Mouse (Mus musculus): ENCODE measurements around the gene Fv1.
"Not testable (repeated sequence)": the region's sequence is repeated elsewhere in the genome, so short reads cannot be mapped to it uniquely, and the experiment has no call there.

The Fv1 gene

DNA sequence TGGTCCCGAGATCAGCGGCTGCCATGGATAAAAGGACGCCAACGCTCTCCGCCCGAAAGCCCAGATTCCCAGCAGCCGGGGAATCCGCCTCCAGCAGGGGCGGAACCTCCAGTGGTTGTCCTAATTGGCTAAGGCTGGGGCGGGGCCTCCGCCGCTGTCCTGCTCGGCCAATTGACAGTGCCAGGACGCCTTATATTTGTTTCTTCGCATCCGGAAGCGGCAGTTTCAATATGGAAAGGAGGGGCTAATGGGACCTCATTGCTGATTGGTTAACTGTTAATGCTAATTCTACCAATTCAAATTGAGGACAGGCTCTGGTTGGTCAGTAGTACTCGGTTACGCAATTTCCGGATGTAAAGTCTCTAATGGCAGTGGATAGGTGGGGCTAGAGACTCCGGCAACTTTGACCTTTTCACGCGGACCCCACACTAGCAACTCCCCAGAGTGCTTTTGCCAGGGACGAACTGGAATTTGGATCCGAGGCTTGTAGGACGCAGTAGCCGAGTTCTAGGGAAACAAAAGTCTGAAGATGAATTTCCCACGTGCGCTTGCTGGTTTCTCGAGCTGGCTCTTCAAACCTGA, at the start of gene Fv1, which contains the start of gene Miip:
Gene Fv1 (plus strand): TSS at position 530 of the 582 bp plus-strand sequence.
Gene Miip (minus strand): TSS at position 367 of the 582 bp plus-strand sequence.
- peak; percentile 96 for DNase-seq

DNA sequence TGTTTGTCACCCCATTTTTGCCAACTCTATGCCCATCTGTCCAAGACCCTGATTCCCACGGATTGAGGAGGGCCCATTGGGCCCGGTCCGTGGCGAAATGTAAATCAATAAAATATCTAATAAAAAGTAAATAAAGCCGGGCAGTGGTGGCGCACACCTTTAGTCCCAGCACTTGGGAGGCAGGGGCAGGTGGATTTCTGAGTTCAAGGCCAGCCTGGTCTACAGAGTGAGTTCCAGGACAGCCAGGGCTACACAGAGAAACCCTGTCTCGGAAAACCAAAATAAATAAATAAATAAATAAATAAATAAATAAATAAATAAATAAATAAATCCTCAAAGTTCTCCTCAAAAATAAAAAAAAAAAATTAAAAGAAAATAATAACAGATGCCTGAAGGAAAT, 49.1 kb upstream of the Fv1 start:
- not testable (repeated sequence) for DNase-seq

DNA sequence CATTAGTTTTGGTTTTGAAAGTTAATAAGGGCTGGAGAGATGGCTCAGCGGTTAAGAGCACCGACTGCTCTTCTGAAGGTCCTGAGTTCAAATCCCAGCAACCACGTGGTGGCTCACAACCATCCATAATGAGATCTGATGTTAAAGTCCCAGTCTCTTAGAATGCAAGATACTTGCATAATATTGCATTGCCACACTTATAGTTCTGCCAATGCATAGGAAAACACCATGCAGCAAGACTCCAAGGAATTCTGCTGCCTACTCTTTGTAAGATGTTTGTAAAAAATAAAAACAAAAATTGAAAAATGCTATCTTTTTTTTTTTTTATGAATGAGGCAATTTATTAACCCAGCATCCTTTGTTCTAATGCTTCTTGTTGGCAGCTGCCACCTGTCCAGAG, 47.4 kb upstream of the Fv1 start:
- DNase-seq: not testable (repeated sequence)

DNA sequence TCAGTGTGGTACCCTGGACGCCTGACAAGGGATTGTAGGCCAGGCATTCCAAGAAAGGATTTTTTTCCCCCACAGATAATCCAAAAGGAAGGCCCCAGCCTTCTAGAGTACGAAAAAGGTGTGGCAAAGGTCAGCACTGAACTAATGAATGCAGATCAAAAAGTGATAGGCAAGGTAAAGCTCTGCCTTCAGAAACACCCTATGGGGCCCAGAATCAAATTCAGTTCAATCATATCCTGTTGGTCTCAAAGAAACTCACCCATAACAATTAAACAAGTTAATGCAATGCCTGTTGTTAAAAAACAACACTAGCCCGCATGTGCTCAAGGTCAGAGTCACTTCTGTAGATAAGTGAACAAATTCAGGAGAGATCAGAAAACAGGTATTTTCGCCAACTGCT, 44.4 kb upstream of the Fv1 start:
- DNase-seq: no peak

DNA sequence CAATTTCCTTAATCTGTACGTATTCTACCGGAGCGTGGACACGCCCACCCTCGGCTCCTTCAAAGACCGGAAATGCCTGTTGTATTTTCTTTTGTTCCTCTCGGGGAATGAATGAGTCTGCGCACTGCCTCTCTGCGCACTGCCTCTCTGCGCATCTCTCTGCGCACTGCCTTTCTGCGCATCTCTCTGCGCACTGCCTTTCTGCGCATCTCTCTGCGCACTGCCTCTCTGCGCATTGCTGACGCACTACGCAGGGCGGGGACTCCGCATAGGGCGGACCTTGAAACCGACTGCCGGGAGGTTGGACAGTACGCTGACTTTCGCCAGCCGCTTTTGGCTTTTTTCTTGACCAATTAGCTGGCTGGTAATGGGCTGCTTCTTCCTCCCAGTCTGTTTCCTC, 29.5 kb upstream of the Fv1 start:
- peak; percentile 46 for DNase-seq

DNA sequence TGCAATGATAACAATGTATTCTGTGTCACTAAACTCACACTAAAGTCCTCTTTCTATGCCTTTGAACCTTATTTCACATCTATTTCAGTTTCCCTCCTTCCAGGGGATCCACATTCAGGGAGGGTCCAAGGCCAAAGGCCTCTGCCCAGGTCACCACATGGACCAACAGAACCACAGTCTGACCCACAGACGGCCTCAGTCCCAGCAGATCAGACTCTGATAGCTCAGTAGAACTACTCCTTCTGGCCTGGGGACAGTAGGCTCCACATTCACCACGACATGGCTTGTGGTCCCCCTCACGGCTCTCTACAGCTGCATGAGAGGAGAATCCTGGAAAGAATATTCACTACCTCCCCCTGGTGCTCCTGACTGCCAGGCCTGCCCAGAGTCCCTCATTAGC, 25.9 kb upstream of the Fv1 start:
- DNase-seq: no peak

DNA sequence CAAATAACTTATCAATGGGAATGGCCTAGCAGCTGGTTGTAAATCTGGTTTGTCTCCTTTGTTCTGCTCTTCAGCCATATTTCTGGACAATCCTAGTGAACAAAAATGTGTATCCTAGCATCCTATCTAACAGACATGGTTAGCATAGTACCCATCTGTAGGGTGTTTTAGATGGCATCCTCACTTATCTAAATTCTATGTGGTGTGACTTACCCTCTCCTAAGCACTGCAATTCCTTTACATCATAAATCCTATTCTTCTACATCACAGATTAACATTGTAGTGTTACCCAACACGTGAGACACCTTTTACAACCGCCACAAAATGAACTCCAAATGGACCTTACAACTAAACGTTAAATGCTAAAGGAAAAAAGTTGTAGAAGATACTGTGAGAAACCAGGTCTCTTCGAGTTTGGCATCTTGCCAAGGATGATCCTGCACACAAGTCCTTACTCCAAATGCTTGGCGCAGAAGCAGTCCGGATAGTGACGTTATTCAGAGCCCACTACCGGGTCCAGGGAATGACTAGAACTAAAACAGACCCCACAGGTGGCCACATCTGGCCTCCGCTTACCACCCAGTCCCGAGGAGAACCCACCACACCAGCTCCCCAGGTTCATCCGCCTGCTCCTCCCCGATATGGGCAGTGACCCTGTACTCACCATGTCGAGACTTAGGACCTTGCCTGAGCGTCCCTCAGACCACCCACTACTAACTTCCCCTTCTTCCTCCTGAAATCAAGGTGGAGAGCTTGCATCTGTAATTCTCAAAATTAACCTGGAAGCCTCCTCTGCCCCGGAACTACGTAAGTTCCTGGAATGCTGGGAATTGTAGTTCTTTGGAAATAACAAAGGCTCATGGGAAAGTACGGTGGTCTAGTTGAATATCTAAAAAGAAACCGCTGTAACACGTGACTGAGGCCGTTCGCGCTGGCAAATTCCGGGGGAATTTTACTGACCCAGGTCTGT, 20.9 kb upstream of the Fv1 start, which contains the start of gene Zfp933:
Gene Zfp933 (minus strand): TSS at position 753 of the 970 bp plus-strand sequence.
- peak; percentile 83 for DNase-seq

DNA sequence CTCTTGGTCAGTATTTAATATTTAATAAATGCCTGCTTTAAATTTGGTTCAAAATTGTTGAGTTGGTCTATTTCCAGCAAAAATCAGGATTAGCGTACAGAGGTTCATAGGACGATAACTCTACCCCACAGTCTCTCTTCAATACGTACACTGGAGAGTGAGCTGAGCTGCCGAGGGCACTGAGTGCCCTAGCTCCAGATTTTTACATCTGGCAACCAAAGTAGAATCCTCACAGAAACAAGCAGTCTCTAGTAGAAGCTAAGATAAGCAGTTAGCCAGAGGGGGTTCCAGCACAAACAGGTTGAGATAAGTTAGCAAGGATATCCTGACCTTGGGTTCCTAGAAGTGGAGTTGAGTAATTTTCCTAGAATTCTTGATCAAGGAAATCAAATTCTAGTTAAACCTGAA, 20.2 kb upstream of the Fv1 start:
- DNase-seq: no peak

DNA sequence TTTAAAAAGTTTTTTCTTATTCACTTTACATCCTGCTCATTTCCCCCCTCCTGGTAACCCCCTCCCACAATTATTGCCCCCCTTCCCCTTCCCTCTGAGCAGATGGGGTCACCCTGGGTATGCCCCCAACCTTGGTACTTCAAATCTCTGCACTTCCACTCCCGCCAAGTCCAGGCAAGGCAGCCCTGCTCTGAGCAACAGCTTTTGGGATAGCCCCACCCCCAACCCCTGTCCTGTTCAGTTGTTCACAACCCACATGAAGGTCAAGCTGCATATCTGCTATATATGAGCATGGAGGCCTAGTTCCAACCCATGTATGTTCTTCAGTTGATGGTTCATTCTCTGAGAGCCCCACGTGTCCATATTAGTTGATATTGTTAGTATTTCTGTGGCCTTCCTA, 18.0 kb upstream of the Fv1 start:
- no peak for DNase-seq

DNA sequence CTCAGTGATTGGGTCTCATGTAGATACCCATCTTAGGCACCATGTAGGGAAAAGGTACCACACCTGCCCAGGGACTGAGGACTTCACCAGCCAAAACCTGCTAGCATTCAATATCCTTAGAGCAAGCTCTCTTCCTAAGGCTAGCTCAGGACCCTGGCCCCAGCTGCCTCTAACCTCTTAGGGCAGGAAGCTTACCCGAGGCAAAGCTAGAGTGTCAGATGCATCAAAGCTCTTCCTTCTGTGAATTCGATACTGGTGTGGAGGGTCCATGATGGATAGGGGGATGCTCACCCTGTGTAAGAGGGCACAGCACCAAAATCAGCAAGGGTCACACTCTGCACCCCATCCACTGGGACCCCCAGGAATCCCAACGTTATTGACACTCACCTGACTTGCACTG, 6.7 kb upstream of the Fv1 start:
- DNase-seq: no peak

DNA sequence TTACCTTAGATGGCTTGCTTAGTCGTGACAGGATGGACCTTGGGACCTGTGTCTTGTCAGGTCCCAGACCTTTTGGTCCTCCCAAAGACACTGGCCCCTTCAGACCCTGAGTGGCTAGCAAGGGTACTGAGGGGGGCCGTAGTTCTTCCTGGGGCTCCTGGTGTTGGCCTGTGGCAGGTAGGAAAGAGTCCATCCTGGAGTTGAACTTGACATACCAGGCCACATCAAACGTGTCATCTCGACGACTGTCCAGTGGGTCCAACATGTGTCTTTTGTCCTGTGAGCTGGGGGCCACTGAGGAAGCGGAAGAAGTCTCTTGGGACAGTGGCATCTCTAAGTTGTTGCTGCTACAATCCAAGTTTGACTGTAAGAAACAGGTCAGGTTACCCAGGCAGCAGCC, 3.1 kb upstream of the Fv1 start:
- DNase-seq: no peak

DNA sequence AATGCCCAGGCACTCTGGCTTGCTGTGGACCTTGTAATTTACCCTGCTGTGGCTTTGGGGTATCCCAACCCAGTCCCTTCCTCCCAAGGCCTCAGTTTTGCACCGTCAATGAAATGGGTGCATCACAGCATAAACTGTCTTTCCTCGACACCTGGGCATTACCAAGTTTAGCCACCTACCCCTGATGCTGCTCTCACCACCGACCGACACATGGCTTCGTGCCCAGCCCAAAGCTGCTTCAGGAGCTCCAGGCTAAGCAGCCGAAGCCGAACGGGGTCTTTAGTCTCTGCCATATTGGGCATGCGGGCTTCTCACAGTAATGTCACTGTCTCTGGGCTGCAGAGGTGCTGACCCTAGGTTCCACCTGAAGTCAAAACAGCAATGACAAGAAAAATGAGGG, 2.7 kb upstream of the Fv1 start:
- DNase-seq: no peak

DNA sequence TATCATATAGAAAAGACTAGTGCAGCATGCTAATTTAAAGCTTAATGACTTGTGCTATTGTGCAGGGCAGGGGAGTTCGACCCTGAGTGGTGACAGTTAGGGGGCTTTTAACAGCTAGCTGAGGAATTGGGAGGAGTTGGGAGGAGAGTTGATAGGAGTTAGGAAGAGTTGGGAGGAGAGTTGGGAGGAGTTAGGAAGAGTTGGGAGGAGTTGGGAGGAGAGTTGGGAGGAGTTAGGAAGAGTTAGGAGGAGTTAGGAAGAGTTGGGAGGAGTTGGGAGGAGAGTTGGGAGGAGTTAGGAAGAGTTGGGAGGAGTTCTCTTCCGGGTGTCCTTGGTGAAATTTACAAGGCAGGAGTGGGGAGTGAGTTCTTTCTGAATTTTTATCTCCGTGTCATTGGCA, 2.0 kb upstream of the Fv1 start:
- not testable (repeated sequence) for DNase-seq

DNA sequence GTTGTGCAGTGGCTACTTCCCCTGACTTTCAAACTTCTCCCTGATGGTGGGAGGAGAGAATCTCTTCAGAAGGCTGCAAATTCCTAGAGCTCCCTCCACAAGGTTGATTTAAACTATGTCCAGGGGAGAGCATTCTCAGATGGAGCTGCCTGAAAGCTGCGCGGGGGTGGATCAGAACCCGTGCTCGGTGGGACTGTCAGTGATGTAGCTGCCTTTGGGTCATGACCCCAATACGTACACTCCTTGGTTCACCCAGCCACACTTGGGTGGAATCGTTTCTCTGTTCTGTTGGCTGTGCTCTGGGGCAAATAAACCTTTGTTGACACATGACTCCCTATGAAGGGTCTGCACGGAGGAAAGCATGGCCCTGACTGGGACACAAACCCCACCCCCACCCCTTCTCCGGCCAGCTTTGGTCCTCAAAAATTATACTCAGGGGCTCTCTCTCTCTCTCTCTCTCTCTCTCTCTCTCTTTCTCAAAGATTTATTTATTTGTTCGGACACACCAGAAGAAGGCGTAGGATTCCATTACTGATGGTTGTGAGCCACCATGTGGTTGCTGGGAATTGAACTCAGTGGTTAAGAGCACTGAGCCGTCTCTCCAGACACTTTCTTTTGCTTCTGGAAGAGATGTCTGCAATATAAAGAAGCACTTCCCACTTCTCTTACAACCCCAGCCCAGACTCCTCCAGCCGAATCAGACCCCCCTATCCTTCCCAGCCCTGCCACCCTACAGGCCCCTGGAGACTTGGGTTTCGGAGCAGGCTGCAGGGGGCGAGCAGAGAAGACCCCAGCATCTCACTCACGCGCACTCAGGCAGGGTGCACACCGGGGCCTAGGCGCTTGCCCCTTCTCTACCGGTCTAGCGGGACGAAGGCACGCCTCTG, 973 bp upstream of the Fv1 start:
- DNase-seq: no peak

DNA sequence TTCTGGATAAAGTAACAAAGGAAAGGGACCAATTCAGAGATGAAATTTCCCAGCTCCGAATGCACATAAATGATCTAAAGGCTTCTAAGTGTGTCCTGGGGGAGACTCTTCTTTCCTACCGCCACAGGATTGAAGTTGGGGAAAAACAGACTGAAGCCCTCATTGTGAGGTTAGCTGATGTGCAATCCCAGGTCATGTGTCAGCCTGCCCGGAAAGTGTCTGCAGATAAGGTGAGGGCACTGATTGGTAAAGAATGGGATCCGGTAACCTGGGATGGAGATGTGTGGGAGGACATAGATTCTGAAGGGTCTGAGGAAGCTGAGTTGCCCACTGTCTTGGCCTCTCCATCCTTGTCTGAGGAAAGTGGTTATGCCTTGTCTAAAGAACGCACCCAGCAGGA, 459 bp downstream of the Fv1 start:
- DNase-seq: no peak

DNA sequence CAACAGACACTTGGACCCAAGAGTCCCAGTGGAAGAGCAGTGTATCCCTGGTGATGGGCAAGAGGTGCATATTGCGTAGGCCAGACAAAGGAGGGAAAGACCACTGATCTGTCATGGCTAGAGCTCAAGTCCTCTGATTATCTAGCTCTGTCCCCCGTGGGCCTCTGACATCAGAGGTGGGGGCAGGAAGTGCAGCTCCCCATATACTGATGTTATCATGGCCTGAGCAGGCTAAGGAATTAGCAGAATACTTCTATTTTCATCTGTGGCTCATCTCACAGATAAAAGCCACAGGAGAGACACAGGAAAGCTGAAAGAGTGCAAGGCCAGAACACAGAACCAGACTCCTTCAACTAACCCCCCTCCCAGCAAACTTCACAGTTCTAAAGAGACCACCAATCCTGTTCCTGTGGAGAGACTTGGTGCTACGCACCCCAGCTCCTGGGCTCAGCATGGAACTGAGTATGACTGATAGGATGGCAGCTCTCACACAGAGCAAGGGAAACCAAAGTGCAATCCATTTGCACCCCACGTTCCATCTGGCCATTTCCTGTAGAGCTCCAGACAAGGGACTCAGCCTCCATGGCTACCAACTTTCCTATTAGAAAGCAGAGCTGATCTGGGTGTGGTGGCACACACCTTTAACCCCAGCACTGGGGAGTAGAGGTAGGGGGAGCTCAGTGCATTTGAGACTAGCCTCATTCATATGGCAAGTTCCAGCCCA, 7.2 kb downstream of the Fv1 start:
- no peak for DNase-seq

DNA sequence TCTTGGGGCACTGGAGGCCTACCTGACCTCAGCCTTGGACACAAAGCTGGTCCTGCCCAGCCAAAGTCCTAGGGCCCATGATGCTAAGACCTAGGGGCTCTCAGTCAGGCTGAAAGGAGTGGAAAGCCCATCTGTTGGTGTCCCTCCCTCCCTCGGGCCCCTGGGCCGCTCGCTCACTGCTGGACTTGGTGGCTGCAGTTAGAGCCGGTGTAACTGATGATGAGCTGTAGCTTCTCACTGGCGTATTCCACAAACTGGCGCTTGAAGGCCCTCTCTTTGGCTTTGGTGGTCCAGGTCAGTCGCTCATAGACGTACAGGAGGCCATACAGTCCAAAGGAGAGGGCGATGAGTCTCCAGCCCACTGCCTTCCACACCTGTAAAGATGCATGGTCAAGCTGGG, 9.8 kb downstream of the Fv1 start:
- no peak for DNase-seq

DNA sequence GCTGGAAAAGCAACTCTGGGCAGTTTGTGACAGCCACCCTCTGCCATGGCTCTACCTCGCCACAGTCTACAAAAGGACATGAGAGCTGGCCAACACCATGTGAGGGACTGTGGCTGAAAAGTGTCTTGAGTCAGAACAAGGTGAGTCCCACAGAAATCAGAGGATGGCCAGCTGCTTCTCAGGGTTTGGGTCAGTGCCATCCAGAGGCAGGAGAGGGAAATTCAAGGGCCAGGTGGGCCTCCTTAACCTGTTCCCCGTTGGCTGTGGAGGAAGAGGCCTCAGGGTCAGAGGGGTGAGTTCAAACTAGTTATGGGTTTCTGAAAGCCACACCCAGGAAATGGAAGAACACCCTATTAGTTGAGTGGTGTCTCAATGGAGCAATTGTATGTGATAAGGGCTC, 10.7 kb downstream of the Fv1 start:
- DNase-seq: no peak

DNA sequence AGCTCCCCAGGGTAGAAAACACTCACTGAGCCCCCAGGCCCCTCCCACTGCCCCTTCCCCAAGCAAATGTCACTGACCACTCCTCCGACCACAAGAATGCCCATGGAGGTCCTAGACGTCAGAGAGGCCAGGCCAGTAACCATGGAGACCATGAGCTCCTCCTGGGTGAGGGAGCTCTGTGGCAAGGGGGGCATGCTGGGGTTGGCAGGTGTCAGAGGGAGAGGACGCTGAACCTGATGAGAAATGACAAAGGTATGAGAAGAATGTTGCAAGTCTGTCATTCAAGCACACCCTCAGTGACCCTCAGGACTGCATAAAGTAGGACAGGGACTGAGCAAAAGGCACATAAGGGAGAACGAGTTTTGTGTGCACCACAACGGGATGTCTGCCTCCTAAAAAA, 11.1 kb downstream of the Fv1 start:
- no peak for DNase-seq

DNA sequence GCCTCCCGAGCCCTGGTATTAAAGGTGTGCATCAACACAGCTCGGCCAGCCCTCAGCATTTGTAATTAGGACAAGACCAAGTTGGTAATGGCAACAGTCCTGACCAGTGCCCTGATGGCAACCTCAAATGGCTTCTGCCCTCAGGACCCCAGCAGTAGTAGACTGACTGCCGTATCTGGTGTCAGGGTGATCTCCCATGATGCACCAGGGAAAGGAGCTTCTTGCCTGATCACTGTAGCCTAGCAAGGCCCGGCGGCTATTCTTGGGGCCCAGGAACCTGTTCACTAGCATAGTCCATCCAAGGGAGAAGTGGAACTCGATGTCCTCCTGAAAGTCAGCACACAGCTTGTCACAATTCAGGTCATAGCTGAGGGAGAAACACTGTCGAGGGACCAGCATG, 13.0 kb downstream of the Fv1 start:
- no peak for DNase-seq

DNA sequence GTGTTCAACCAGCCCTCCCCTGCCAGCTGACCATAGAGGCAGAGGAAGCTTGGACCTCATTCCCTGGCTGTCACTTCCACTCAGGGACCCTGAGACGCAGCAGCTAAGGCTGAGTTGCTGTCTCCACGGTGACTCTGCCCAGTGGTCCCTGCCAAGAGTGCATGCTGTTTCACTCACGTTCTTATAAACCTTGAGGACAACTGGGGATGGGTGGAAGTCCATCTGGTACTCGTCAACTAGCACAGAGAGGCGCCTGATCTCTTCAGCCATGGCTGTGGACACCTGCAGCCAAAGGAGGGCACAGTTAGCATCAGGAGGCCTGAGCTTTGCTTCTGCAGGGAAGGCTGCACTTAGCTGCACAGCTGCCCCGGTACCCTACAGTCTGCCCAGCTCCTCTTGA, 14.3 kb downstream of the Fv1 start:
- DNase-seq: no peak

DNA sequence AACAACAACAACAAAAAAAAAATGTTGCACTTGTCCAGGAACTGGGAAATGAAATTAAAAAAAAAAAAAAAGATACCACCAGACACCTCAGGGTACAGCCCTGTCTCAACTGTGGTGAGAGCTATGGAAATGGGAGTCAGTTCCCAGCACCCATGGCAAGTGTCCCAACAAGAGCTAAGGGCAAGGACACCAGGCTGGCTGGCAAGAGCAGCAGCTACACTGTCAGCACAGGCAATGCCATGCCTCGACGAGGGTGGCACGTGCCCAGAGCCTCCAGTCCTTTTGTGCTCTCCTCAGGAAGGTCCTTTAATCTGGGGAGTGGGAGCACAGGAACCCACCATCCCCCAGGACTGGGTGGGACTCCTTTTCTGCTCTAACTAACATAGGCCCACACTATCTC, 15.4 kb downstream of the Fv1 start:
- no peak for DNase-seq

DNA sequence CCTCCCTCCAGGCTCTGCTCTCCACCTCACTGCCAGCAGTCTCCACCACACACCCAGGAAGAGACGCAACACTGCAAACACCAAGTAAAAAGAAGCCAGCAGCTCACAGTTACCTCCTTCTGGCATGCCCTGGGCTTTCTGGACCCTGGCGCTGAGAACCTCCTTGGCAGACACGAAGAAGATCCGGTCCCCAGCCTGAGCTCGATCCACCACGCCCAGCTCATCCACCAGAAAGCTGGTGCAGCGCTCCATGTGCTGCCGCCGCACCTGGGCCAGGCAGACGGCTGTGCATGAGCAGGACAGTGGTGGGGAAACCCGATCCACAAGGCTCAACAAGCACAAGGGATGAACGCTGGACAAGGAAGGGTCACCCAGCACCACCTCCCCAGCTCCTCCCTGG, 17.4 kb downstream of the Fv1 start:
- DNase-seq: no peak

Measured in cerebellum, adult 11-12 months (tissue).